Mouse (Mus musculus) embryonic fibroblast, embryonic 13.5 days (primary cell): ENCODE measurements at regions not wholly inside any gene's neighbourhood (a gene's known extent, or its start where the extent isn't known, plus 50 kb on each side); places are given as distances from the start of the nearest gene placed in this dataset.

Experiments
- H3K27ac ChIP-seq: 2 replicates; pipeline ENCODE4 v1.5.1; 2012; ENCODE audit warnings: low read length, control low read depth, inconsistent platforms; ENCODE audit not compliant: insufficient read depth
- H3K4me1 ChIP-seq: 2 replicates; pipeline ENCODE4 v1.6.1; 2011; ENCODE audit warnings: low read length; ENCODE audit not compliant: control insufficient read depth, insufficient read depth
- H3K4me3 ChIP-seq: 2 replicates; pipeline ENCODE4 v1.5.1; 2011; ENCODE audit warnings: mild to moderate bottlenecking, control low read depth, low read length; ENCODE audit not compliant: insufficient read depth
- CTCF ChIP-seq: IDR thresholded peaks from 2 replicates; pipeline ENCODE4 v1.5.1; 2011; ENCODE audit warnings: mild to moderate bottlenecking, control low read depth, low read length, moderate library complexity, borderline replicate concordance; ENCODE audit not compliant: insufficient read depth
- POLR2A ChIP-seq: IDR thresholded peaks from 2 replicates; pipeline ENCODE4 v1.6.1; 2011; ENCODE audit warnings: low read depth, mild to moderate bottlenecking, control low read depth, low read length, moderate library complexity

GRCm38 (mm10) chr17:45242076-45242475, 191.5 kb downstream of the Cdc5l start:
- H3K27ac ChIP-seq, result peak overlapping the region; percentile 95
- TF ChIP-seq CTCF (no peak), POLR2A (no peak)
- peaks cover 12% of the 10 kb centered on the region for H3K4me1 ChIP-seq
- no peak overlapping the region for H3K4me3 ChIP-seq

DNA sequence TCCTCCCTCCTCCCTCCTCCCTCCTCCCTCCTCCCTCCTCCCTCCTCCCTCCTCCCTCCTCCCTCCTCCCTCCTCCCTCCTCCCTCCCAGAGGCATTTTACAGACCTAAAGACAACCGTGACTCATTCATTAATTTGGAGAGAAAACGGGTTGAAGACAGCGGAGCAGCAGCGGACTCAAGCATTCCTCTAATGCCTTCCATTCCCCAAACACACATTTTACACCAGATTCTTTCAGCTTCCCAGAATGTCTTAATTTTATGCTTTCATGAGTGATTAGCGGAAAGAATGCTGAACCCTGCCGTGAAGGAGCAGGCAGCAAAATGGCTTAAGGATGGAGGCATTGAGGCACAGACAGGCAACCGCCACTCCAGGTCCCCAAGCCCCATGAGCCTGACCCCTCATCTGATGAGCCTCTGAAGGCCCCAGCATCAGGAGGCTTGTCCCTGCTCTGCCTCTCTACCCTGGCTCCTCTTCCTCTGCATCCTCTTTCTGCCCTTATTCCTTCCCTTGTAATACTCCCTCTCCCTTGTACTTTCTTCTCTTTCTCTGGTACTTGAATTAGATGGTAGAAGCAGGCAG, 192.5 kb downstream of the Cdc5l start:
- Histone ChIP-seq H3K4me3 (no peak overlapping the region), H3K27ac (peak overlapping the region; percentile 95), H3K4me1 (peaks cover 12% of the 10 kb centered on the region)
- TF ChIP-seq POLR2A (no peak), CTCF (no peak)

DNA sequence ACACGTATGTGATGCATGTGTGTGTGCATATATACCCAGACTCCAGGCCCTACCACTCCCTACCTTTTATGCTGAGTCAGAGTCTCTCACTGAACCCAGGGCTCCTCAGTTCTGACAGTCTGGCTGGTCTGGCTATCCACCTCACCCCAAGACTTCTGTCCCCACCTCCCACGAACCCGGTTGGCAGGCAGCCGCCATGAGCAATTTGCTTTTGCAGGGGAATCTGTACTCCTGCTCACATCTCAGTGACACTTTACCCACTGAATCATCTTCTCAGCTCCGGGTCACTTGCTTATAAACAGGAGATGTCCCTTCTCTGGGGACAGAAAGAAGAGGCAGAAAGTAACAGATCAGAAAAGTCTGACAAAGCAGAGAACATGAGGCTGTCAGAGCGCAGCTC, 193.0 kb downstream of the Cdc5l start:
- TF ChIP-seq POLR2A (no peak), CTCF (no peak)

GRCm38 (mm10) chr17:45237246-45237645, 196.3 kb downstream of the Cdc5l start:
- Histone ChIP-seq H3K27ac (no peak overlapping the region), H3K4me1 (peaks cover 2% of the 10 kb centered on the region), H3K4me3 (no peak overlapping the region)
- no peak for TF ChIP-seq CTCF
- no peak for TF ChIP-seq POLR2A

More for the DNA sequence above, 193.0 kb downstream of the Cdc5l start:
- Histone ChIP-seq H3K4me1 (peaks cover 12% of the 10 kb centered on the region), H3K4me3 (no peak overlapping the region), H3K27ac (peak overlapping the region; percentile 70)

DNA sequence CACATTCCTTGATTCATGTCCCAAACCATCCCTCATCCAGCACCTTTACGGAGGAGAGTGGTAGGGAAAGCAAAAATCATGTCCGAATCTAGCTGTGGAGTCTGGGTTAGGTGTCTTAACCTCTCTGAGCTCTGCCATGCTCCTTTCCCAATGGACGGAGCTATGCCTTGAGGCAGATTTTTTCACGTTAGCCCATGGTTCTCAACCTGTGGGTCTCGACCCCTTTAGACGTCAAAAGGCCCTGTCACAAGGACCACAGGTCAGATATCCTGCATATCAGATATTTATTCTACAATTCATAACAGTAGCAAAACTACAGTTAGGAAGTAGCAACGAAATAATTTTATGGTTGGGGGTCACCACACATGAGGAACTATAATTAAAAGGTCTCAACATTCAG, 198.1 kb downstream of the Cdc5l start:
- Histone ChIP-seq H3K4me1 (no peaks in the 10 kb centered on the region), H3K27ac (no peak overlapping the region), H3K4me3 (no peak overlapping the region)
- TF ChIP-seq CTCF (no peak), POLR2A (no peak)

DNA sequence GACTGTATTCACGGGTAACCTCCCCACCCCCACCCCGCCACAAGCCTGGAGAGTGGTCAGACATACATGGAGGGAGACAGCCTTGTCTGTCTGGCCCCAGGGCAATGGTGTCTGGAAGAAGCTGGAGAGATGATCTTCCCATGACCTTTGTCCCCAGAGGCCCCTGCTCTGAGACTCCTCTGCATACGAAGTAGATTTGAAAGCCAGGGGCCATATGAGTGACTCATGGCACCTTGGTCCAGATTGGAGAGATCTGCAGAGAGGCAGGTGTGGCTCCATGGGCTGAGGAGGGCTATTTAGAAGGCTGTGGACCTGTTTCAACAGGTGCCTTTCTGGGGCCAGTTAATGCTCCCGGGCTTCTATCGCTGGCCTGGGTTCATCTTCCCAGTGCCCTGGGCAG, 200.7 kb downstream of the Cdc5l start:
- TF ChIP-seq CTCF (no peak), POLR2A (no peak)

DNA sequence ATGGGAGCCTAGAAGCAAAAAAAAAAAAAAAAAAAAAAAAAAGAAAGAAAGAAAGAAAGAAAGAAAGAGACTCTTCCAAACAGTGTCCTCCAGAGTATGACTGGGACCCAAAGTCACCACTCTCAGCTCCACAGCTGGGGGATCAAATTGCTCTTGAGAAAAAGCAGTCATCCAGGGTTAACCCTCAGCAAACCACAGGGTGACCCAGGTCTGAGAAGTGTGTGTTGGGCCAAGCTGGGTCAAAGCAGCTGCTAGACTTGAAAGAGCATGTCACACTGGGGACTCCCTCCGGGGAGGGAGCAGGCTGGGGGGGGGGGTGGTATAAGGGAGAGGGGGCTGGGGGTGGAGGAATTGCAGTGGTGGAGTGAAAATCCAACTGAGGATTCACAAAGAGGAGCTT, 206.3 kb downstream of the Cdc5l start:
- H3K4me3 ChIP-seq, result no peak overlapping the region

More for the DNA sequence above, 200.7 kb downstream of the Cdc5l start:
- Histone ChIP-seq H3K4me1 (no peaks in the 10 kb centered on the region), H3K4me3 (no peak overlapping the region), H3K27ac (no peak overlapping the region)

GRCm38 (mm10) chr17:45226486-45226885, 207.1 kb downstream of the Cdc5l start:
- H3K27ac ChIP-seq, result no peak overlapping the region
- TF ChIP-seq CTCF, result no peak
- no peak for TF ChIP-seq POLR2A

More for the DNA sequence above, 206.3 kb downstream of the Cdc5l start:
- Histone ChIP-seq H3K4me1 (no peaks in the 10 kb centered on the region), H3K27ac (no peak overlapping the region)
- TF ChIP-seq POLR2A (no peak), CTCF (no peak)

DNA sequence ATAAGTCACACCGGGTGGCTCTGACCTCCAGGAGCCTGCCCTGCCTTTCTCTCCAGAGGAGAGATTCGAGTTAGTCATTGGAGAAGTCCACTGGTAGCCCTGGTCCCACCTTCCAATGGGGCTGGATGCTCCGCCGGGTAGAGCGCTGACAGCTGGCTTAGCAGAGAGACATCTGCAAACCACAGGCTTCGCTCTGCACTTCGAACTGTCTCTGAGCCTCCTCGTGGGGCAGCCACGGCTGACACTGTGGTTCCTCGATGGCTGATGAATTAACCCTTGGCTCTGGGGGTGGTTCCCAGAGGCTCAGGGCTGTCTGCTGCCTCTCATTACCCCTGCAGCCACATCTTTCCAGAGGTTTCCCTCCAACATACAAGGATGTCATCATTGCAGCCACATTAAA, 211.9 kb downstream of the Cdc5l start:
- peaks cover 8% of the 10 kb centered on the region; the same call in 1 of the 2 replicates for H3K4me1 ChIP-seq
- H3K4me3 ChIP-seq, result no peak overlapping the region
- no peak overlapping the region for H3K27ac ChIP-seq
- TF ChIP-seq CTCF, result no peak
- TF ChIP-seq POLR2A, result no peak

More at GRCm38 (mm10) chr17:45226486-45226885, 207.1 kb downstream of the Cdc5l start:
- Histone ChIP-seq H3K4me3 (no peak overlapping the region), H3K4me1 (no peaks in the 10 kb centered on the region)

- Histone ChIP-seq H3K27ac (no peak overlapping the region), H3K4me3 (no peak overlapping the region), H3K4me1 (peaks cover 8% of the 10 kb centered on the region; the same call in 1 of the 2 replicates)
- TF ChIP-seq CTCF (no peak), POLR2A (no peak)
Observed at GRCm38 (mm10) chr17:45217126-45217525, 216.4 kb downstream of the Cdc5l start.
